7 mouse cellular contexts compared by ENCODE assay signal in genomic region chrX:11631186-11631913, GRCm38 (mm10).
DNase-seq lines count a peak whose midpoint lies in the region; ATAC-seq and TF ChIP-seq lines count a peak whose summit lies in the region.

No protein-coding gene starts in this region.

- no peak overlapping the region for H3K4me3 ChIP-seq in neural tube, embryonic 11.5 days (ENCODE audit: low read depth, low read length)
- H3K4me3 ChIP-seq in forebrain, embryonic 12.5 days (replicated peaks) = no peak overlapping the region
- H3K4me3 ChIP-seq in kidney, postnatal 0 days (replicated peaks; ENCODE audit: low read depth, low read length) = no peak overlapping the region
- 0 out of 2 replicates have a peak overlapping the region, but pooled peaks have one; percentile 6 for H3K4me3 ChIP-seq in midbrain, embryonic 13.5 days (replicated peaks)

- H3K27me3 ChIP-seq in neural tube, embryonic 11.5 days (ENCODE audit: control insufficient read depth, insufficient read depth, low read length) = no peaks in the 10 kb centered on the region
- H3K27me3 ChIP-seq in forebrain, embryonic 12.5 days = peaks cover 7% of the 10 kb centered on the region
- H3K27me3 ChIP-seq in kidney, postnatal 0 days (ENCODE audit: insufficient read depth, low read length) = no peaks in the 10 kb centered on the region
- peaks cover 22% of the 10 kb centered on the region; the same call in 1 of the 2 replicates for H3K27me3 ChIP-seq in midbrain, embryonic 13.5 days

- WGBS in neural tube, embryonic 11.5 days = 15% methylated on average over 14 of the region's 14 CpGs
- WGBS in forebrain, embryonic 12.5 days = 14% methylated on average over 14 of the region's 14 CpGs
- 24% methylated on average over 14 of the region's 14 CpGs for WGBS in kidney, postnatal 0 days
- WGBS in midbrain, embryonic 13.5 days = 16% methylated on average over 14 of the region's 14 CpGs

- H3K27ac ChIP-seq in neural tube, embryonic 11.5 days (ENCODE audit: low read depth, low read length) = no peak overlapping the region
- H3K27ac ChIP-seq in forebrain, embryonic 12.5 days = peak overlapping the region; percentile 85
- no peak overlapping the region for H3K27ac ChIP-seq in kidney, postnatal 0 days
- peak overlapping the region; percentile 51 for H3K27ac ChIP-seq in midbrain, embryonic 13.5 days

- peak overlapping the region; percentile 39 for H3K4me2 ChIP-seq in neural tube, embryonic 11.5 days (ENCODE audit: low read depth)
- peak overlapping the region; percentile 39 for H3K4me2 ChIP-seq in forebrain, embryonic 12.5 days
- H3K4me2 ChIP-seq in kidney, postnatal 0 days (ENCODE audit: low read length) = peak overlapping the region; percentile 30
- H3K4me2 ChIP-seq in midbrain, embryonic 13.5 days (replicated peaks) = peak overlapping the region; percentile 37

- ATAC-seq in neural tube, embryonic 11.5 days (ENCODE audit: insufficient read depth, low FRiP score, low TSS enrichment) = no peak
- ATAC-seq in forebrain, embryonic 12.5 days (ENCODE audit: low FRiP score) = peak; percentile 85
- no peak for ATAC-seq in kidney, postnatal 0 days (replicated peaks; ENCODE audit: low FRiP score, low read depth)
- ATAC-seq in midbrain, embryonic 13.5 days = peak; percentile 74

- H3K36me3 ChIP-seq in neural tube, embryonic 11.5 days (ENCODE audit: control insufficient read depth, insufficient read depth, low read length) = no peaks in the 10 kb centered on the region
- H3K36me3 ChIP-seq in forebrain, embryonic 12.5 days (replicated peaks) = no peaks in the 10 kb centered on the region
- H3K36me3 ChIP-seq in kidney, postnatal 0 days (ENCODE audit: insufficient read depth, low read length) = no peaks in the 10 kb centered on the region
- H3K36me3 ChIP-seq in midbrain, embryonic 13.5 days = no peaks in the 10 kb centered on the region

- TF ChIP-seq CTCF in kidney, postnatal 0 days (IDR thresholded peaks at IDR 0.05; ENCODE audit: low read depth) = no peak

- H3K9ac ChIP-seq in neural tube, embryonic 11.5 days (ENCODE audit: low read length) = peak overlapping the region; percentile 31; the same call in 1 of the 2 replicates
- H3K9ac ChIP-seq in forebrain, embryonic 12.5 days = peak overlapping the region; percentile 12; the same call in 1 of the 2 replicates
- no peak overlapping the region for H3K9ac ChIP-seq in kidney, postnatal 0 days (ENCODE audit: low read depth, low read length)
- H3K9ac ChIP-seq in midbrain, embryonic 13.5 days (replicated peaks) = no peak overlapping the region

- H3K9me3 ChIP-seq in neural tube, embryonic 11.5 days (ENCODE audit: control insufficient read depth, low read length) = no peaks in the 10 kb centered on the region
- H3K9me3 ChIP-seq in forebrain, embryonic 12.5 days = no peaks in the 10 kb centered on the region
- H3K9me3 ChIP-seq in kidney, postnatal 0 days (replicated peaks; ENCODE audit: low read length) = no peaks in the 10 kb centered on the region
- no peaks in the 10 kb centered on the region for H3K9me3 ChIP-seq in midbrain, embryonic 13.5 days

- DNase-seq in neural tube, embryonic 11.5 days (ENCODE audit: low spot score) = peak; percentile 22
- no peak for DNase-seq in neural tube, embryonic 10.5 days (ENCODE audit: extremely low spot score, low spot score)
- peak; percentile 24 for DNase-seq in kidney, postnatal 0 days (ENCODE audit: low spot score)
- DNase-seq in adrenal gland, adult 8-10 months = no peak
- no peak for DNase-seq in urinary bladder, postnatal 25 days (ENCODE audit: low spot score)

- no peaks in the 10 kb centered on the region for H3K4me1 ChIP-seq in neural tube, embryonic 11.5 days (ENCODE audit: control insufficient read depth, insufficient read depth, low read length)
- peaks cover 16% of the 10 kb centered on the region for H3K4me1 ChIP-seq in forebrain, embryonic 12.5 days
- no peaks in the 10 kb centered on the region for H3K4me1 ChIP-seq in kidney, postnatal 0 days (replicated peaks; ENCODE audit: insufficient read depth, low read length)
- peaks cover 25% of the 10 kb centered on the region for H3K4me1 ChIP-seq in midbrain, embryonic 13.5 days (replicated peaks)

Comparison
In these comparisons a context has a peak if more than half of its experiments do, and no peak if none do; other contexts are left out.
1. DNase-seq: peak in neural tube, embryonic 11.5 days (single experiment) and kidney, postnatal 0 days (single experiment); none in neural tube, embryonic 10.5 days (single experiment), adrenal gland, adult 8-10 months (single experiment) and urinary bladder, postnatal 25 days (single experiment).
2. ATAC-seq: peak in forebrain, embryonic 12.5 days (single experiment) and midbrain, embryonic 13.5 days (single experiment); none in neural tube, embryonic 11.5 days (single experiment) and kidney, postnatal 0 days (single experiment).
3. H3K27ac ChIP-seq: peak in forebrain, embryonic 12.5 days (single experiment) and midbrain, embryonic 13.5 days (single experiment); none in neural tube, embryonic 11.5 days (single experiment) and kidney, postnatal 0 days (single experiment).
4. H3K9ac ChIP-seq: peak in neural tube, embryonic 11.5 days (single experiment) and forebrain, embryonic 12.5 days (single experiment); none in kidney, postnatal 0 days (single experiment) and midbrain, embryonic 13.5 days (single experiment).
5. Peak in every context shown above with its lines, with median percentiles within 50 percentile points of each other: H3K4me2 ChIP-seq.